Mouse (Mus musculus) cerebellum, adult 2 months (tissue): ENCODE measurements at regions not wholly inside any gene's neighbourhood (a gene's known extent, or its start where the extent isn't known, plus 50 kb on each side); places are given as distances from the start of the nearest gene placed in this dataset.

Experiments used
- CTCF ChIP-seq: fragments of 200-500 bp; IDR thresholded peaks from 2 replicates; pipeline ENCODE4 v1.5.1; 2011; ENCODE audit warnings: low read depth, mild to moderate bottlenecking, control low read depth, low read length, moderate library complexity, borderline replicate concordance; ENCODE audit not compliant: insufficient read depth
- POLR2A ChIP-seq: fragments of 200-500 bp; IDR thresholded peaks from 2 replicates; pipeline ENCODE4 v1.6.1; 2011; ENCODE audit warnings: low read length, control low read depth, borderline replicate concordance; ENCODE audit not compliant: insufficient read depth

DNA sequence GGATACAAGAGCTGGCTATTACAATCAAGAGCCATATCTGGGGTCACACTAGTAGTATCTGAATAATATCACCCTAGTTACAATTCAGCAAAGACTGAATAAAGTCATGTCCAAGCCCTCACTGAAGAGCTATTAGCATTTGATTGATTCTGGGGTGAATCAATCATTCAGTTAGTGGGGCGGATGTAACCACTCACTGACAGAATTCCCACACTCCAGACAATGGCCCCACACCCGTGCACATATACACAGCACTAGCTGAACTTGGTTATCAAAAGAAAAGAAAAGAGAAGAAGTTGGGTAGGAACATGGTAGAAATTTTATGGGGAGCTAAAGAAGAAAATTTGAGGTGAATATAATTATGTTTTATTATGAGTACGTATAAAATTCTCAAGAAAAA, 310.0 kb downstream of the Gabrg2 start:
- TF ChIP-seq CTCF (no peak), POLR2A (no peak)
